31 mouse cellular contexts compared by ENCODE assay signal in genomic region chr3:101471881-101472280, GRCm38 (mm10).
DNase-seq lines count a peak whose midpoint lies in the region; ATAC-seq lines count a peak whose summit lies in the region.
"Had no signal": no experiment of that assay in that cellular context is flagged by ENCODE, and none has a peak within 500 bp of the region (broad histone marks: within the 10 kb centered on the region; RNA-seq: fewer than 3 reads in every experiment).

No protein-coding gene starts in this region.

- peaks cover 20% of the 10 kb centered on the region for H3K4me1 ChIP-seq in kidney, embryonic 15.5 days
- peaks cover 5% of the 10 kb centered on the region; the same call in 1 of the 2 replicates for H3K4me1 ChIP-seq in lung, embryonic 16.5 days (replicated peaks; ENCODE audit: control insufficient read depth, insufficient read depth, low read length)
- H3K4me1 ChIP-seq in limb, embryonic 13.5 days, result peaks cover 50% of the 10 kb centered on the region
- H3K4me1 ChIP-seq: liver, embryonic 13.5 days had no signal

- peak overlapping the region; percentile 63 for H3K27ac ChIP-seq in kidney, embryonic 15.5 days
- no peak overlapping the region for H3K27ac ChIP-seq in lung, embryonic 16.5 days (ENCODE audit: low read length)
- peak overlapping the region; percentile 1; the same call in 1 of the 2 replicates for H3K27ac ChIP-seq in limb, embryonic 13.5 days
- H3K27ac ChIP-seq: embryonic facial prominence, embryonic 12.5 days; heart, adult 2 months; heart, embryonic 13.5 days; hindbrain, postnatal 0 days; intestine, embryonic 15.5 days; layer of hippocampus, adult 2 months; left cerebral cortex, adult 2 months; limb, embryonic 15.5 days; liver, embryonic 13.5 days; macrophage had no signal

- H3K9ac ChIP-seq in kidney, embryonic 15.5 days, result no peak overlapping the region
- H3K9ac ChIP-seq in lung, embryonic 16.5 days (ENCODE audit: low read length), result no peak overlapping the region
- no peak overlapping the region for H3K9ac ChIP-seq in limb, embryonic 13.5 days
- H3K9ac ChIP-seq: embryonic facial prominence, embryonic 12.5 days; heart, embryonic 13.5 days; intestine, embryonic 15.5 days; limb, embryonic 15.5 days; liver, embryonic 13.5 days had no signal

- 31% methylated on average over 4 of the region's 4 CpGs for WGBS in kidney, embryonic 15.5 days
- WGBS in lung, embryonic 16.5 days, result 6% methylated on average over 4 of the region's 4 CpGs
- 21% methylated on average over 4 of the region's 4 CpGs for WGBS in limb, embryonic 13.5 days

- no peaks in the 10 kb centered on the region for H3K27me3 ChIP-seq in kidney, embryonic 15.5 days
- H3K27me3 ChIP-seq in lung, embryonic 16.5 days (ENCODE audit: control insufficient read depth, insufficient read depth, low read depth, low read length), result no peaks in the 10 kb centered on the region
- no peaks in the 10 kb centered on the region for H3K27me3 ChIP-seq in limb, embryonic 13.5 days
- H3K27me3 ChIP-seq: embryonic facial prominence, embryonic 12.5 days; heart, embryonic 13.5 days; intestine, embryonic 15.5 days; limb, embryonic 15.5 days had no signal

- DNase-seq in frontal cortex, postnatal 25 days (ENCODE audit: low spot score in 2 of 2), result no peak
- DNase-seq in kidney, adult 18-20 months, result no peak
- no peak for DNase-seq in lung, postnatal 10 days
- DNase-seq: adrenal gland, postnatal 10 days; cerebellum, adult 11 months; cerebellum, adult 9-11 months; embryo, embryonic 11 days; heart, adult 2 months; heart, postnatal 10 days; kidney, postnatal 25 days; liver, embryonic 13.5 days; lung, adult 18-20 months; midbrain, embryonic 14.5 days; right cerebral cortex, adult 18-20 months; right cerebral cortex, postnatal 4 days; thymus, adult 2 months; thymus, postnatal 36 days had no signal

- ATAC-seq in frontal cortex, adult (ENCODE audit: low TSS enrichment), result peak; percentile 86; the same call in 1 of the 2 replicates
- ATAC-seq in kidney, embryonic 15.5 days (replicated peaks; ENCODE audit: low FRiP score), result 0 out of 2 replicates have a peak, but pooled peaks have one; percentile 54
- ATAC-seq in lung, embryonic 16.5 days (ENCODE audit: low read depth), result peak; percentile 67; the same call in 1 of the 2 replicates
- no peak for ATAC-seq in limb, embryonic 13.5 days (ENCODE audit: low FRiP score, low read depth)
- no peak for ATAC-seq in activated CD4-positive, CD25-positive, alpha-beta regulatory T cell, adult 4 months
- ATAC-seq: forebrain, embryonic 14.5 days; hindbrain, postnatal 0 days; intestine, embryonic 15.5 days had no signal

- no peaks in the 10 kb centered on the region for H3K9me3 ChIP-seq in kidney, embryonic 15.5 days (replicated peaks)
- no peaks in the 10 kb centered on the region for H3K9me3 ChIP-seq in lung, embryonic 16.5 days (ENCODE audit: control insufficient read depth, low read length)
- no peaks in the 10 kb centered on the region for H3K9me3 ChIP-seq in limb, embryonic 13.5 days
- H3K9me3 ChIP-seq: embryonic facial prominence, embryonic 12.5 days; heart, embryonic 13.5 days; intestine, embryonic 15.5 days; limb, embryonic 15.5 days; liver, embryonic 13.5 days had no signal

- H3K4me2 ChIP-seq in kidney, embryonic 15.5 days, result no peak overlapping the region
- H3K4me2 ChIP-seq in lung, embryonic 16.5 days (ENCODE audit: low read depth, low read length), result no peak overlapping the region
- no peak overlapping the region for H3K4me2 ChIP-seq in limb, embryonic 13.5 days (replicated peaks)
- H3K4me2 ChIP-seq: embryonic facial prominence, embryonic 12.5 days; heart, embryonic 13.5 days; intestine, embryonic 15.5 days; limb, embryonic 15.5 days; liver, embryonic 13.5 days had no signal

- H3K36me3 ChIP-seq in kidney, embryonic 15.5 days, result no peaks in the 10 kb centered on the region
- H3K36me3 ChIP-seq in lung, embryonic 16.5 days (ENCODE audit: control insufficient read depth, insufficient read depth, low read length), result no peaks in the 10 kb centered on the region
- H3K36me3 ChIP-seq in limb, embryonic 13.5 days, result no peaks in the 10 kb centered on the region
- H3K36me3 ChIP-seq: embryonic facial prominence, embryonic 12.5 days; heart, embryonic 13.5 days; intestine, embryonic 15.5 days; limb, embryonic 15.5 days; liver, embryonic 13.5 days had no signal

- H3K4me3 ChIP-seq in kidney, embryonic 15.5 days (replicated peaks), result no peak overlapping the region
- no peak overlapping the region for H3K4me3 ChIP-seq in lung, embryonic 16.5 days (ENCODE audit: low read length)
- H3K4me3 ChIP-seq in limb, embryonic 13.5 days, result no peak overlapping the region
- H3K4me3 ChIP-seq: embryonic facial prominence, embryonic 12.5 days; heart, adult 2 months; heart, embryonic 13.5 days; intestine, embryonic 15.5 days; layer of hippocampus, adult 2 months; left cerebral cortex, adult 2 months; limb, embryonic 15.5 days; liver, embryonic 13.5 days had no signal

Comparison
In these comparisons a context has a peak if more than half of its experiments do, and no peak if none do; other contexts are left out.
1. ATAC-seq: peak in frontal cortex, adult (single experiment), kidney, embryonic 15.5 days (single experiment) and lung, embryonic 16.5 days (single experiment); none in limb, embryonic 13.5 days (single experiment) and activated CD4-positive, CD25-positive, alpha-beta regulatory T cell, adult 4 months (single experiment).